Mouse (Mus musculus) Muller cell, postnatal 12 days (primary cell): ENCODE measurements around the gene Hist1h2ab.
A peak's percentile ranks its signal among the peaks of the same experiment; 100 is the strongest.
"Not testable (repeated sequence)": the region's sequence is repeated elsewhere in the genome, so short reads cannot be mapped to it uniquely, and the experiment has no call there.

Experiments used
- DNase-seq: peaks from one replicate; pipeline ENCODE4 v3.0.0-alpha.2; 2015; ENCODE audit errors: inconsistent ontology term

Gene Hist1h2ab

DNA sequence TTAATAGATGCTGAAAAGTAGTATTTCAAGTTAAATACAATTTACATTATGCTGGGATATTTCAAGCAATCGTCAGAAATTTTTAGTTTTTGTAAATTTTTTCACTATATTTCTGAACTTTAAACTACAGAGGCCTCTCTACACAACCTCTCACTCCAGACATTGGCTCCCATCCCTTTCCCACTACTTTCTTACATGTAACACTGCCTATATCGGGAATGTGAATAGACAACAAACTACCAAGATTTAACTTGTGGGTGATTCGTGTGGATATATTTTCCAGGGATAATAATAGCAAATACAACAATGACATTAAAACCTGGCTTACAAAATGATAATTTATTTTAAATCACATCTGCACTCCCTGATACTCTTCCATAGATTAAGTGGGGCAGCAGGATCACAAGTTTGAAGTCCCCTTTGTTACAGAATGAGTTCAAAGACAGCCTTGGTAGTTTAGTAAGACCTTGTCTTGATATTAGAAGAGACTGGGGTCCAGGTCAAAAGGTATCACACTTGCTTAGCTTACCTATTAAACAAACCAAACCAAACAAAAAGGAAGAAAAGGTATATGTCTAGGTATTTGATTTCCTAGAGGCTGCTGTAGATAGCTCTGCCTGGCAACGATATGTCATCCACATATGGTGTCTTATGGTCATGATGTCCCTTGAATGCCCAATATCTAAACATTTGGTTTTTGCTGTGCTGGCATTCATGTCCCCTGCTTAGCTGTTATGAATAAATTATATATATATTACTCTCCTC, 2.6 kb downstream of the Hist1h2ab start:
- no peak for DNase-seq

DNA sequence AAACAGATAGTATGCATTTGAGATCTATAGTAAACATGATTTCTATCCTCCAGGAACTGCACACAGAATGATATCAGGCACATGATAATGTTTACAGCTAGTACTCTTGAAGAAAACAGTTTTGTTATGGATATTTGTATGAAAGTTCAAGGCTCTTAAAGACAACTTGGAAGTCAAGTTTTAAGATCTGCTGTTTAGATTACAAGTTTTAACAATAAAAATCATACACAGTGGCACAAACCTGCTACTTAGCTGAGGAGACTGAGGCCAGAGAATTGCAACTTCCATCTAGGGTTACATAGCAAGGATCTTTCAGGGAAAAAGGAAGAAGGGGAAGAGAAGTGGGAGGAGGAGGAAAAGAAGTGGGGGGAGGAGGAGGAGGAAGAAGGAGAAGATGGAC, 4.1 kb downstream of the Hist1h2ab start:
- no peak for DNase-seq

DNA sequence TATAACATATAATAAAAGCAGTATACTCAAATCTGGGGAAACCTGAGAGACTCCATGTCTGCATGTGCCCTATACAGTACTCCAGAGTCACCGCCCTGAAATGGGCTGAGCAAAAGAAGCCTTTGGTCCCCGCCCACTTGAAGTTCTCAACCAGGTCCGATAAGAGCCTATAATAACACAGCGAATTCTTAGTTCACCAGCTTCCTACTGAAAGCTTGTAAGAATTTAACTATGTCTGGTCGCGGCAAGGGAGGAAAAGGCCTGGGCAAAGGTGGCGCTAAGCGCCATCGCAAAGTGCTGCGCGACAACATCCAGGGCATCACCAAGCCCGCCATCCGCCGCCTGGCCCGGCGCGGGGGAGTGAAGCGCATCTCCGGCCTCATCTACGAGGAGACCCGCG, 5.9 kb downstream of the Hist1h2ab start, which contains the start of gene Hist1h4b:
TSS of gene Hist1h4b (plus strand) at position 224 of the 400 bp plus-strand sequence.
- DNase-seq, result peak; percentile 84

DNA sequence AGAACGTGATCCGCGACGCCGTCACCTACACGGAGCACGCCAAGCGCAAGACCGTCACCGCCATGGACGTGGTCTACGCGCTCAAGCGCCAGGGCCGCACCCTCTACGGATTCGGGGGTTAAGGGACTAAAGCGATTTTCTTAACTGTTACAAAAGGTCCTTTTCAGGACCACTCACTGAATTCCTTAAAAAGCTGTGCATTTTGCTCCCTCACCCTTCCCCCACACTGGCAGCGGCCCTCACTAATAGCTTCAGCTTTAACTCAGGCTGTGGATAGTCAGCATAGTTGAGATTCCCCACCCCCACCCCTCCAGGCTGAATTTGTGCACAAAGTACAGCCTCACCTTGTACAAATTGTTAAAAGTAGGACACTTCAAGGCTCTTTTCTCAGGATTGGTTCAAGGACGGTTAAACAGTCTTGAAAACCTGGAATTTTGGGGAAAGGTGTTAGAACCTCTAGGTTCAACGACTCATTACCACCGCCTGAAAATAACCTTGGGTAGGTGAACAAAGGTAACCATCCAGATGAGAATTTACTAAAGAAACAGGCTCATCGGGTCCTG, 6.4 kb downstream of the Hist1h2ab start:
- DNase-seq, result peak; percentile 83

DNA sequence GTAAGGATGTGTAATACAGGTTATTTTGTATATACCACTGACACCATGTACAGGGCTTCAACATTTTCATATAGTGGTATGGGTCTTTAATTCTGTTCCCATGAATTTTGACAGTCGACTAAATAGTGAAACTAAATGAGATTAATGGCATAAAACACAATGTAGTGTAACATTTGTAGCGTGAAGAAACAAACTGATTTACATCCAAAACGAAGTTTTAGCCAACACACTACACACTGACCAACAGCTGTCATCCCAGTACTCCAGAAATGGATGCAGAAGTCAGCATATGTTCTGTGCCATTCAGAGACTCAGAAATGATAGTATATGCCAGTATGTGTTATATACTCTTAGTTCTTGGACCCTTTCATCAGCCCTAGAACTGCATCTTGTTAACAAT, 7.0 kb downstream of the Hist1h2ab start:
- no peak for DNase-seq

DNA sequence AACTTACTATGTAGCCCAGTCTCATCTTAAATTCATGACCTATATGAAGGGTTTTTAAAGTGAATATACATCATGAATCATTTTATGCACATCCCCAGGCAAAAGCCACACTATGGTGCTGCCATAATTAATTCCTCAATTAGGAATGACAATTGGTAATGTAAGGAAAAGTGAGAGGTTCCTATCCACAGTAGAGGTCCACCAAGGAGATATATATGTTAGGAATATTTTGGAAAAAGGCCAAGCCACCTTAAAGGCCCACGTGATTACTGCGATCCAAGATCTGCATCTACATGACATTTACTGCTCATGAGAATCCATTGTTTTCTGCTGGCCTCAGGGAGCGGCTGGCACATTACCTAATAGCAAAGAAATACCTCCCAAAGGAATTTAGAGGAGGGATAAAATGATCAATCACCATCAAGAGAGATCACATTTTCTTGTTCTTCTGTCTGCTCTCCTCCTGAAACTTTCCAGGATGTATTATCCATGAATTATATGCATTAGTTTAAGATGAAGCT, 8.4 kb downstream of the Hist1h2ab start:
- DNase-seq, result no peak

DNA sequence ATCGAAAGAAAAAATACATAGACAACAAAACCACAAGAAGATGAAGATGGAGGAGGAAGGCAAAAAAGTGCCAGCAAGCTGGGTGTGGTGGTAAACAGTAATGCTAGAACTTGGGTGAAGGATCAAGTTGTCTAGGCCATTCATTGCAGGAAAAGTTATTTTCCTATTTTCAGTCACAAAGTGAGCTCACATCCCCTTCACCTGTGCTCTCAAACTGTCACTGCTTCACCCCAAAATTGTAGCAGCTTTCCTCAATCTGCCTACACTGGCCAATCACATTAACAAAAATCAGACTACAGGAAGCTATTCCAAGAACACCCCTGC, 9.0 kb downstream of the Hist1h2ab start:
- DNase-seq, result no peak

DNA sequence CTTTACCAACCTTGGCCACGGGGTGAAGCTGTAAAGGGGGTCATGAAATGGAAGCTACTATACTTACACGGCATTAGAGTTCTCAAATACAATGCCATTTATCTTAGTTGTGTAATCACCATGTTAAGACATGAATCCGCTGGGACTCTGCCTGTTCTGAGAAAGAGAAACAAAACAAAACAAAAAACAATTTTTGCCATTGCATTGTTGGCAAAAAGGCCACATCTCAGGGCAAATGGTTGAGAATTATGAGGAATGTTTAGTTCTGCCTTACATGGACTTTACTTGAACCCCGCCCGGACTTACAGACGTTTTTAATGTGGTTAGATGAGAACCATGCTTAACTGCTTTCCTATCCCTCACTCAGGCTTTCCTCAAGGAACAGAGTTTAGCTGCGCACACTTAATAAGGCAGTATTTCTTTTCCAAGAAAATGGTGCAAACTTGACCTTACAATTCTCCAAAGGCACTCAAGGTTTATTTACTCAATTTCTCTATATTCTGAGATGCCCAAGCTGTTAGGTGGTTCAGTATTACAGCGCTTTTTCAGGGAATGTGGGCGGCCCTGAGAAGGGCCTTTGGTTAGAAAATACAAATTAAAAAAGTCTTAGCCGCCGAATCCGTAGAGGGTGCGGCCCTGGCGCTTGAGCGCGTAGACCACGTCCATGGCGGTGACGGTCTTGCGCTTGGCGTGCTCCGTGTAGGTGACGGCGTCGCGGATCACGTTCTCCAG, 9.5 kb downstream of the Hist1h2ab start:
- DNase-seq, result peak; percentile 51

DNA sequence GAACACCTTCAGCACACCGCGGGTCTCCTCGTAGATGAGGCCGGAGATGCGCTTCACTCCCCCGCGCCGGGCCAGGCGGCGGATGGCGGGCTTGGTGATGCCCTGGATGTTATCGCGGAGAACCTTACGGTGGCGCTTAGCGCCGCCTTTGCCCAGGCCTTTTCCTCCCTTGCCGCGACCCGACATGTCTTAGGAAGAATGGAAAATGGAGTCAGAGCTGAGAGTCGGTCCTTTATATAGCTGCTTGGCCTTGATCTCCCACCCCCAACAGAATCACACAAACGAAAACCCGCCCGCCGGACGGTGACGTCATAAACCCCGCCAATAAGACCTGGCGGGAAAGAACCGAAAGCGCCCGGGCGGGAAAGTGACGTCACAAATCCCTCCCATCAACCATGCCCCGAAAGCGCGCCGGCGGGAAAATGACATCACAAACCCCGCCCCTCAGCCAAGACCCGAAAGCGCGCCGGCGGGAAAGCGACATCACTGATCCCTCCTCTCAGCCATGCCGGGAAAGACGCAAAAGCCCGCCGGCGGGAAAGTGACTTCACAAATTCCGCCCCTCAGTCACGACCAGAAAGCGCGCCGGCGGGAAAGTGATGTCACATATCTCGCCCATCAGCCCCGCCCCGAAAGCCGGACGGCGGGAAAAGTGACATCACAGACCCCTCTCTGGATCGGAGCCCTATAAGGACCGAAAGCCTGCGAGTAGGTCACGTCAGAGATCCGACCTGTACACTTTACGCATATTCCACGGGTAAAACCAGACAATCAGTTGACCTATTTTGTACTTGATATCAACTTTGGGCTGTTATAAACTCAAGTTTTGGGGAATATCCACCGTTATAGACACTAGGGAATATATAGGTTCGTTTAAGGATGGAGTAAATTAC, 10.3 kb downstream of the Hist1h2ab start, which contains the start of gene Hist1h4a:
TSS of gene Hist1h4a (minus strand) at position 259 of the 893 bp plus-strand sequence.
- DNase-seq, result peak; percentile 97

DNA sequence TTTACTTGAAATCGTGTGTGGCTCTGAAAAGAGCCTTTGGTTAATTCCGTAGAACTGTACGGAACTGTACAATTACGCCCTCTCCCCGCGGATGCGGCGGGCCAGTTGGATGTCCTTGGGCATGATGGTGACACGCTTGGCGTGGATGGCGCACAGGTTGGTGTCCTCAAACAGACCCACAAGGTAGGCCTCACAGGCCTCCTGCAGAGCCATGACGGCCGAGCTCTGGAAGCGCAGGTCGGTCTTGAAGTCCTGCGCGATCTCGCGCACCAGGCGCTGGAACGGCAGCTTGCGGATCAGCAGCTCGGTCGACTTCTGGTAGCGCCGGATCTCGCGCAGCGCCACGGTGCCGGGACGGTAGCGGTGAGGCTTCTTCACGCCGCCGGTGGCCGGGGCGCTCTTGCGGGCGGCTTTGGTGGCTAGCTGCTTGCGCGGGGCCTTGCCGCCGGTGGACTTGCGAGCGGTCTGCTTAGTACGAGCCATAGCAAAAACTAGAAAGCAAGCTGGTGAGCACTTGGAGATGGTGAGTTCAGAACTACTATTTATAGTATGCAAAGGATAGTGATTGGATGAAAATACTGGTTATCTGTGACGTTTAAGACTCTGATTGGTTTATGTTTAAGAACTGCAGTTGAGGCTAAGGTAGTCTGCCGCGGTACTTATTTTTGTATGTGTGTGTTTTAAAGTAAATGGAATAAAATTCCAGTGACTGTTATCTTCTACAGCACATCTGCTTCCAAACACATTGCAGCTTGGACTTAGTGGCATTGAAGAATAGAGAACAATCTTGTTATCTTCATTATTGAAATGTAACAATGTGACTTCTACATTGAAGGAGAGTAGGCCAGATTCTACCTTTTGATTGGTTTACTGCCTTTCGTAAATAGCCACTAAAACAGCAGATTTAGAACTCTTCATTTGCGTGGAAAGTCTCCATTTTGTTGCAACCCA, 11.2 kb downstream of the Hist1h2ab start, which contains the start of gene Hist1h3a:
TSS of gene Hist1h3a (minus strand) at position 516 of the 951 bp plus-strand sequence.
- peak; percentile 80 for DNase-seq

DNA sequence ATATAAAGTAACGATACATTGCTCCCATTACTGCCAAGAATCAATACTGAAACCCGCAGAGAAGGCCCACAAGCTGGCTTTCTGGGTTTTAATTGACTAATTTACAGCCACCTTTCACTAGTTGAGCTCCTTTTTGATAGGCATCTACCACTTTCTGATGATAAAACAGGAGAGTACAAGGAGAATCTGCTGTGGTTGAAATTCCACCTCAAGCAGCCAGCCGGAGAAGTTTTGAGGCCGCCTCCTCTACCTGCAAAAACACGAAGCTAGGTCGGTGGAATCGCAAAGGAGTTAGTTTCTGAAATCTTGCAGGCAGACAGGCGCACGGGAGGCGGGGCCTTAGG, 12.3 kb downstream of the Hist1h2ab start:
- no peak for DNase-seq

DNA sequence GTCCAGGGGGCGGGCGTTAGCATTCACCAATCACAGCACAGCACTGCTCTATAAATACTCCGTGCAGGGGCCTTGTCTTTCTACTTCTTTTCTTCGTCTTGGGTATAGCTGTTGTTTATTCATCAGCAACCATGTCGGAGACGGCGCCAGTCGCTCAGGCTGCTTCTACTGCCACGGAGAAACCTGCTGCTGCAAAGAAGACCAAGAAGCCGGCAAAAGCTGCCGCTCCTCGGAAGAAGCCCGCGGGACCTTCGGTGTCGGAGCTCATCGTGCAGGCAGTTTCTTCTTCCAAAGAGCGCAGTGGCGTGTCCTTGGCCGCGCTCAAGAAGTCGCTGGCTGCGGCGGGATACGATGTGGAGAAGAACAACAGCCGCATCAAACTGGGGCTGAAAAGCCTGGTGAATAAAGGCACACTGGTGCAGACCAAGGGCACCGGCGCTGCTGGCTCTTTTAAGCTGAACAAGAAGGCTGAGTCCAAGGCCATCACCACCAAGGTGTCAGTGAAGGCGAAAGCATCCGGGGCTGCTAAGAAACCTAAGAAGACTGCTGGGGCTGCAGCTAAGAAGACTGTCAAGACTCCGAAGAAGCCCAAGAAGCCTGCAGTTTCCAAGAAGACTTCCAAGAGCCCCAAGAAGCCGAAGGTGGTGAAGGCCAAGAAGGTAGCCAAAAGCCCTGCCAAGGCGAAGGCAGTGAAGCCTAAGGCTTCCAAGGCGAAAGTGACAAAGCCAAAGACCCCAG, 12.8 kb downstream of the Hist1h2ab start, which contains the start of gene Hist1h1a:
TSS of gene Hist1h1a (plus strand) at position 81 of the 738 bp plus-strand sequence.
- peak; percentile 92 for DNase-seq

DNA sequence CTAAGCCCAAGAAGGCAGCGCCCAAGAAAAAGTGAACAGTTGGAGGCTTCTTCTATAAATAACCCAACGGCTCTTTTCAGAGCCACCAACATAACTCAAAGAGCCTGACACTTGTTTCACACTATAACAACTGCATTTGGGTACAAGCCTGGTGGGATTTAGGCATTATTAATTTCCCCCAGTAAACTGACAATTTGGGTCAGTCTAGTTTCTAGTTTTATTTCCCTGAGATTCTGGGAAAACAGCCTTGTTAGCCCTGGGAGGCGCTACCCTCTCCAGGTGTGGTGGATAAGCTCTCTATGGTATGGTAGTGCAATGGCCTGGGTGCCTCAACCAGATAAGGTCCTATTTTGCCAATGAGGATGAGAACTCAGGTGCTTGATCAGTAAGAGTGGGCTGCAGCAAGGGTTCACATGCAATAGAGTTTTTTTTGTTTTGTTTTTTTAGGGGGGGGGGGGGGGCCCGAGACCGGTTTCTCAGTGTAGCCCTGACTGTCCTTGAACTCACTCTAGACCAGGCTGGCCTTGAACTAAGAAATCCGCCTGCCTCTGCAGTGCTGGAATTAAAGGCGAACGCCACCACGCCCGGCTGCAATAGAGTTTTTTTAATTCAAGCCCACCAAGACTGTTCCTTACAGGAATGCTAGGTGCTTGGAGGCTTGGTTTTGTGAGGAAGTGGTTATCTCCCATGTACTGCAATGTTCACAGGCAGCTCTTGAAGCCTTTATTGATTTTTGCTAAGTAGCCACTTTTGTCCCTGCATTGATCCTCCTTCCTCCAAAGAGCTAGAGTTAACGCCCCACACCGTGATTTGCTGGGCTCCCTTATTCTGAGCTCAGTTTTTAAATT, 13.6 kb downstream of the Hist1h2ab start:
- DNase-seq, result no peak

DNA sequence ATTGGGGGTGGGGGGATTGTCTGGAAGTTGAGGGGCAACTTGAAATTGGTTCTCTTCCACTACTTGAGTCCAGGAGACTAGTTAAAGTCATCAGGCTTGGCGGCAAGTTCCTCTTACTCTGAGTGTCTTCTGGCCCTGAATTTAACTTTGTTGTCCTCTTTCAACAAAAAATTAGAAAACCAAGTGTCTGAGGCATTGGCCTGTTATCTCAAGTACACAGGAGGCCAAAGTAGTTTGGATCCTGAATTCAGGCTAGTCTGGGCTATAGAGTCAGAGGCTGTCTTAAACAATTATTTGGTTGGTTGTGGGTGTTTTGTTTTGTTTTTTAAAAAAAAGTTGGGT, 14.2 kb downstream of the Hist1h2ab start:
- no peak for DNase-seq

DNA sequence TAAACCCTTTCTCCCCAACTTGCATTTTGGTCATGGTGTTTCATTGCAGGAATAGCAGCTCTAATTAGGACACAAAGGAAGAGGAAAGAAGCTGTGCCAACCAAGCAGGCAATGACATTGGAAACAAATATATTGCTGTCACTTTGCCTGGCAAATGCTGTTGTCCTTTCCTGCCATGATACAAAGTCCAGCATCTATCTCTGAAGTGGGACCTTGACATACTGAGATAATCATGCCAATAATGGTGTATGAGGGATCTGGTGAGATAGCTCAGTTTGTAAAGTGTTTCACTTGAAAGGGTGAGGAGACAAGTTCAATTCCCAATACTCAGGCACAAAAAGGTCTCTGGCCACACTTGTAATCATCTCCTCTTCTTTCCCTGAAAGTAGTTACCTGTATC, 15.8 kb downstream of the Hist1h2ab start:
- DNase-seq, result no peak

DNA sequence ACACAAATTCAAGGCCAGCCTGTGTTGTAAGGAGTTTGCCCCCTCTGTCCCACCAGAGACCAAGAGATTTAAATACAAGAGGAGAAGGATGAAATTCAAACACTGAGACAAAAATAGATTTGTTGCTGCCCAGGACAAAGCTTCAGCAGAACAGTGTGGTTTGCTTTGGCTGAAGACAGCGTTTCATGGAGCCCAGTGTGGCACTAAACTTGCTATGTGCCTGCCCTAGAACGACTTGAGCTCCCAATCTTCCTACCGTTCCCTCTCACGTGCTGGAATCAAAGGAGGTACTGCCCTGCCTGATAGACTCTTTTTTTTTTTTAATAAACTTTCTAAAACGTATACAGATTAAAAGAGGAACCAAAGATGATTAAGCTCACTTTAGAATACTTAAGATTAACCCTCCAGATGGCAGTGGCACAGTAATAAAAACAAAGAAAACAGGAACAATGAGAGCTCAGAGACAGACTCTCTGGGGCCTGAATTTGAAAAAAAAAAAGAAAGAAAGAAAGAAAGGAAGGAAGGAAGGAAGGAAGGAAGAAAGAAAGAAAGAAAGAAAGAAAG, 18.0 kb downstream of the Hist1h2ab start:
- DNase-seq, result no peak

DNA sequence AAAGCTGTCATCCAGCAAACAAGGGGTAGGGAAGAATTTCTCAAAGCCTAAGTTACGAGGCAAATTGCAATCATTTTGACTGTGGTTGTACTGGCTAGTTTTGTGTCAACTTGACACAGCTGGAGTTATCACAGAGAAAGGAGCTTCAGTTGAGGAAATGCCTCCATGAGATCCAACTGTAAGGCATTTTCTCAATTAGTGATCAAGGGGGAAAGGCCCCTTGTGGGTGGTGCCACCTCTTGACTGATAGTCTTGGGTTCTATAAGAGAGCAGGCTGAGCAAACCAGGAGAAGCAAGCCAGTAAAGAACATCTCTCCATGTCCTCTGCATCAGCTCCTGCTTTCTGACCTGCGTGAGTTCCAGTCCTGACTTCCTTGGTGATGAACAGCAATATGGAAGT, 18.7 kb downstream of the Hist1h2ab start, which contains the start of gene Trim38:
TSS of gene Trim38 (plus strand) at position 301 of the 400 bp plus-strand sequence.
- DNase-seq, result not testable (repeated sequence)
